Mouse (Mus musculus): Measurements from ENCODE around the gene C1qtnf3.

GRCm38 (mm10) chr15:10985756-10986155 is 33.6 kb downstream of the C1qtnf3 start:
- TF ChIP-seq CTCF (IDR thresholded peaks at IDR 0.05; ENCODE audit: borderline replicate concordance, insufficient read depth, low read depth, low read length) (no peak), POLR2A (IDR thresholded peaks at IDR 0.05; ENCODE audit: borderline replicate concordance, insufficient read depth, low read length) (no peak)

Data from cerebellum, adult 2 months (tissue).